Mouse (Mus musculus) ES-CJ7 (cell line): ENCODE measurements around the gene Olfr130.

Experiments used
- DNase-seq: peaks from one replicate; pipeline ENCODE4 v3.0.0; 2011; ENCODE audit warnings: low read depth, low spot score

The Olfr130 gene

GRCm38 (mm10) chr17:38063621-38064020 is at the start of gene Olfr130:
Gene Olfr130 (plus strand): TSS chr17:38063921.
- no peak for DNase-seq

- DNase-seq = peak; percentile 82
These were observed 47.4 kb upstream of the Olfr130 start for GRCm38 (mm10) chr17:38016341-38016740.

GRCm38 (mm10) chr17:38026297-38026696 is 37.4 kb upstream of the Olfr130 start:
- DNase-seq = peak; percentile 86

GRCm38 (mm10) chr17:38059979-38060378 is 3.7 kb upstream of the Olfr130 start, which contains the start of gene Olfr129:
Gene Olfr129 (minus strand): TSS chr17:38060079.
- DNase-seq = no peak

- DNase-seq = no peak
These were observed 18.6 kb downstream of the Olfr130 start for GRCm38 (mm10) chr17:38082364-38082763.

GRCm38 (mm10) chr17:38088593-38088992 is 24.9 kb downstream of the Olfr130 start, which contains the start of gene Olfr131:
Gene Olfr131 (minus strand): TSS chr17:38088693.
- DNase-seq = no peak
